Mouse (Mus musculus): Measurements from ENCODE around the gene Ifih1. TPM values are rescaled to one million over a fixed set of nuclear protein-coding genes. Genes with fewer than 3 reads are reported as not detected.

Gene Ifih1
- polyA plus RNA-seq, 1 experiment: 27.0 TPM

DNA sequence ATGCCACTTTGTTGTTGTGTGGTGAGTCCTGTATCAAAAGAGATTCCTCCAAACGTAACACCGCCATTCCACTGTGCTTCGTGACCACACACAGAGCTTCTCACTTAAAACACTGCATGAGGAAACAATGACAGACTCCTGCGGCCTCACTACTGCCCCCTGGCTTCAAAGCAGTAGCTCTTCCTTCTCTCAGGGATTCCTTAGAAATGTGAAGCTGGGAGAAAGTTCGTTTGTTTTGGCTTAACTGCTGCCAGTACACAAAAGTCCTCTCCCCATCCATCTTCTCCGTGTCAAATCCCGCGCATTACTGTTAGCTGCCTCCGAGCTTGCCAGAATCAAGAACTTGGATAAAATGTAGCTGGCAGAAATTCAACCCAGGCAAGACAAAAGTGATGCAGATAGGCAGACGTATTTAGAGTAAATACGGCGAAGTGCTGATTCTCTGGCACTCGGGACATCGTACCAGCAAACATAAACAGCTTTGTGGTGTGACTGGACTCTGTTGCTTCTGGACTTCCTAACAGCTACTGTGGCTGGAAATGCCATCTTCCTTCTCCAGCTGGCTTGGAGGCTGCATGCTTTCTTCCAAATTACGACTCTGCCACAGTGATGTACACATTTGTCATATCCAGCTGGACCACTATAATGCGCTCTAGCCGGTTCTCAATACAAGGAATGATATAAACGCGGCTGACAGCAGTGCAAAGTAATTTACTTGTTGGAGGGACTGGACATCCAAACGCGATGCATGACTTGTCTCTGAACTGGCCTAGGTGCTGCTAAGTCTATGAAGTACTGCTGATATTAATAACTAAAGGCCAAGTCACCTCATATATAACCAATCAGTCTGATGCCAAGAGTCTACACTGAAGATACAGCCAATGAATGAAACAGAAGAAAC, 2.4 kb downstream of the Ifih1 start:
- Histone ChIP-seq H3K4me1 (ENCODE audit: control insufficient read depth, insufficient read depth, insufficient read length, low read length) (peaks cover 2% of the 10 kb centered on the region; the same call in 1 of the 2 replicates), H3K36me3 (ENCODE audit: control insufficient read depth, insufficient read depth, low read length) (peaks cover 2% of the 10 kb centered on the region; the same call in 1 of the 2 replicates), H3K4me3 (ENCODE audit: low read depth, low read length) (peak overlapping the region; percentile 45), H3K27ac (ENCODE audit: insufficient read depth, low read depth, low read length) (no peak overlapping the region), H3K27me3 (ENCODE audit: control insufficient read depth, insufficient read depth, low read length) (no peaks in the 10 kb centered on the region)
- TF ChIP-seq POLR2A (IDR thresholded peaks at IDR 0.05; ENCODE audit: low read depth, low read length) (no peak), CTCF (IDR thresholded peaks at IDR 0.05; ENCODE audit: extremely low read depth, insufficient read length, insufficient replicate concordance, low read depth, low read length) (peak; percentile 79; the same call in 1 of the 2 replicates)
- 36% methylated on average over 21 of the region's 21 CpGs for WGBS

DNA sequence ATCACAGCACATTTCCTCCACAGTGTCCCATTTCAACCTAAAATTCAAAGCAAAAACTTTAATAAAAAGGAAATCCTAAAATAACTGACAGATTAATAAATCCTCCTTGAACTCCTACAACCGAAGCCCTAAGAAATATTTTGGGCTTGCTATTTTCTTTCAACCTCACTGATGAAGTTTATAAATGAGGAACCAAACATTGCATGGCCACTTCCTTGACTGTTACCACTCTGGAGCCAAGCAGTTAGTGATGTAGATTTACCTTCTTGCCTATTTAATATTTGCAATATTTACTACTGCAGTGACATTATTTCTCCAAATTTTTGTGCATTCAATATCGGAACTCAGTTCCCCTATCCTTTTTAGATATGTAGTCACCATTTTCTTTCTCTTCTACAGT, 6.2 kb downstream of the Ifih1 start:
- H3K4me1 ChIP-seq (ENCODE audit: control insufficient read depth, insufficient read depth, insufficient read length, low read length): peaks cover 2% of the 10 kb centered on the region; the same call in 1 of the 2 replicates
- H3K36me3 ChIP-seq (ENCODE audit: control insufficient read depth, insufficient read depth, low read length): peaks cover 24% of the 10 kb centered on the region
- 80% methylated on average over 2 of the region's 2 CpGs for WGBS
- H3K27me3 ChIP-seq (ENCODE audit: control insufficient read depth, insufficient read depth, low read length): no peaks in the 10 kb centered on the region
- no peak overlapping the region for H3K4me3 ChIP-seq (ENCODE audit: low read depth, low read length)
- TF ChIP-seq POLR2A (IDR thresholded peaks at IDR 0.05; ENCODE audit: low read depth, low read length) (no peak), CTCF (IDR thresholded peaks at IDR 0.05; ENCODE audit: extremely low read depth, insufficient read length, insufficient replicate concordance, low read depth, low read length) (no peak)
- H3K27ac ChIP-seq (ENCODE audit: insufficient read depth, low read depth, low read length): no peak overlapping the region

DNA sequence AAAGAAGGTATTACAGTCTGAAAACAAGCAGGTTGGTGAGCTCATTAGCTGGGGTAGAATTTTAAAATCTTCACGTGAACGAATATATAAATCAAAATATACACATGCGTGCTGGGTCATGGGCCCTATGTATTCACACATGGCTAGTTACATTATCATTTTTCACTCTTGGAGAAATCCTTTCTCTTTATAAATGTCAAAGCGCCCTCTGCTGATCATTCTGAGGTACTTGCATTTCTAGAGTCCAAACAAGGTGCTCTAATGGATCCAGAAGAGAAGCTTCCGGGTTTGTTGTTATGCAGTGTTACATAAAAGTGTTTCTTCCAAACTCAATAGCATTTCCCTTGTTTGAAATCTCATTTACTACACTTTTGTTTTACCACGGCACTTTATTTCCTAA, 15.6 kb downstream of the Ifih1 start:
- Histone ChIP-seq H3K36me3 (ENCODE audit: control insufficient read depth, insufficient read depth, low read length) (peaks cover 39% of the 10 kb centered on the region), H3K4me3 (ENCODE audit: low read depth, low read length) (no peak overlapping the region), H3K4me1 (ENCODE audit: control insufficient read depth, insufficient read depth, insufficient read length, low read length) (no peaks in the 10 kb centered on the region), H3K27ac (ENCODE audit: insufficient read depth, low read depth, low read length) (no peak overlapping the region), H3K27me3 (ENCODE audit: control insufficient read depth, insufficient read depth, low read length) (no peaks in the 10 kb centered on the region)
- no peak for TF ChIP-seq CTCF (IDR thresholded peaks at IDR 0.05; ENCODE audit: extremely low read depth, insufficient read length, insufficient replicate concordance, low read depth, low read length)
- no peak for TF ChIP-seq POLR2A (IDR thresholded peaks at IDR 0.05; ENCODE audit: low read depth, low read length)
- 24% methylated on average over 6 of the region's 6 CpGs for WGBS

GRCm38 (mm10) chr2:62628356-62628755, 17.7 kb downstream of the Ifih1 start:
- H3K4me3 ChIP-seq (ENCODE audit: low read depth, low read length): no peak overlapping the region
- no peak overlapping the region for H3K27ac ChIP-seq (ENCODE audit: insufficient read depth, low read depth, low read length)
- no peaks in the 10 kb centered on the region for H3K27me3 ChIP-seq (ENCODE audit: control insufficient read depth, insufficient read depth, low read length)
- TF ChIP-seq POLR2A (IDR thresholded peaks at IDR 0.05; ENCODE audit: low read depth, low read length) (no peak), CTCF (IDR thresholded peaks at IDR 0.05; ENCODE audit: extremely low read depth, insufficient read length, insufficient replicate concordance, low read depth, low read length) (no peak)
- peaks cover 33% of the 10 kb centered on the region for H3K36me3 ChIP-seq (ENCODE audit: control insufficient read depth, insufficient read depth, low read length)
- whole genome bisulfite sequencing: 91% methylated on average over 5 of the region's 5 CpGs
- H3K4me1 ChIP-seq (ENCODE audit: control insufficient read depth, insufficient read depth, insufficient read length, low read length): no peaks in the 10 kb centered on the region

DNA sequence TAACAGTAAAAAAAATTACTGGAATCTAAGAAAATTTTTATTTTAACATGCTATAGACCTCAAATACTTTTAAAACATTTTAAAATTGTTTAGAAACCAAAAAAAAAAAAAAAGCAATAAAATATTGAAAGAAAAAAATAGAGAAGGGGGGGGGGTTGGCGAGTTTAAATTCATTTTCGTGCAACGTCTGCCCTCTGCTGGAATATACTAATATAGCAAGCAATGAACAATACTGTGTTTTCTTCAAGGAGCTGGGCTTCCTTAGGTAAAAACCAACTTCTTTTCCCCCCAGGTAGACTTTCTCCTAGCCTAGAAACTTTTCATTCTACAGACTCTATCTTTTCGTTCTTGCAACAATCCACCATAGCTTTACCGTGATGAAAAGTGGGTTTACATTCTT, 18.3 kb downstream of the Ifih1 start:
- TF ChIP-seq POLR2A (IDR thresholded peaks at IDR 0.05; ENCODE audit: low read depth, low read length) (no peak), CTCF (IDR thresholded peaks at IDR 0.05; ENCODE audit: extremely low read depth, insufficient read length, insufficient replicate concordance, low read depth, low read length) (no peak)
- WGBS: 13% methylated on average over 5 of the region's 5 CpGs

GRCm38 (mm10) chr2:62623024-62623441, 23.0 kb downstream of the Ifih1 start:
- Histone ChIP-seq H3K36me3 (ENCODE audit: control insufficient read depth, insufficient read depth, low read length) (peaks cover 27% of the 10 kb centered on the region), H3K4me1 (ENCODE audit: control insufficient read depth, insufficient read depth, insufficient read length, low read length) (no peaks in the 10 kb centered on the region), H3K4me3 (ENCODE audit: low read depth, low read length) (no peak overlapping the region), H3K27me3 (ENCODE audit: control insufficient read depth, insufficient read depth, low read length) (no peaks in the 10 kb centered on the region), H3K27ac (ENCODE audit: insufficient read depth, low read depth, low read length) (no peak overlapping the region)
- no peak for TF ChIP-seq CTCF (IDR thresholded peaks at IDR 0.05; ENCODE audit: extremely low read depth, insufficient read length, insufficient replicate concordance, low read depth, low read length)
- 85% methylated on average over 8 of the region's 8 CpGs for WGBS

More for the DNA sequence above, 18.3 kb downstream of the Ifih1 start:
- peaks cover 34% of the 10 kb centered on the region for H3K36me3 ChIP-seq (ENCODE audit: control insufficient read depth, insufficient read depth, low read length)
- no peaks in the 10 kb centered on the region for H3K27me3 ChIP-seq (ENCODE audit: control insufficient read depth, insufficient read depth, low read length)
- H3K4me3 ChIP-seq (ENCODE audit: low read depth, low read length): no peak overlapping the region
- H3K4me1 ChIP-seq (ENCODE audit: control insufficient read depth, insufficient read depth, insufficient read length, low read length): no peaks in the 10 kb centered on the region
- H3K27ac ChIP-seq (ENCODE audit: insufficient read depth, low read depth, low read length): no peak overlapping the region

- WGBS: 70% methylated on average over 2 of the region's 2 CpGs
- TF ChIP-seq CTCF (IDR thresholded peaks at IDR 0.05; ENCODE audit: extremely low read depth, insufficient read length, insufficient replicate concordance, low read depth, low read length): no peak
- TF ChIP-seq POLR2A (IDR thresholded peaks at IDR 0.05; ENCODE audit: low read depth, low read length): no peak
- Histone ChIP-seq H3K4me3 (ENCODE audit: low read depth, low read length) (no peak overlapping the region), H3K4me1 (ENCODE audit: control insufficient read depth, insufficient read depth, insufficient read length, low read length) (no peaks in the 10 kb centered on the region), H3K36me3 (ENCODE audit: control insufficient read depth, insufficient read depth, low read length) (peaks cover 33% of the 10 kb centered on the region), H3K27ac (ENCODE audit: insufficient read depth, low read depth, low read length) (no peak overlapping the region), H3K27me3 (ENCODE audit: control insufficient read depth, insufficient read depth, low read length) (no peaks in the 10 kb centered on the region)
These were observed 26.4 kb downstream of the Ifih1 start for GRCm38 (mm10) chr2:62619679-62620078.
